Mouse (Mus musculus) heart, adult 10 weeks (tissue): Measurements from ENCODE around the gene Tapt1. TPM values are rescaled to one million over a fixed set of nuclear protein-coding genes. Genes with fewer than 3 reads are reported as not detected.

Source experiments
- polyA plus RNA-seq: library from polyadenylated mRNA; stranded (reverse); fragments of 350-450 nt; fragmentation: Illumina TruSeq; extraction: RNeasy Lipid Tissue Mini Kit (QIAGEN cat#74804); gene quantifications from one replicate; pipeline ENCODE4 v1.2.3, GENCODE M21; 2014; ENCODE audit warnings: low read depth, low replicate concordance

Gene Tapt1
- 32.0 TPM for polyA plus RNA-seq

GRCm38 (mm10) chr5:44226521-44227461 is at the start of gene Tapt1:
Tapt1 (minus strand) TSS chr5:44226626.

Other genes with a start within 250 kb of the Tapt1 start
- gene Fgfbp1, start 244.8 kb downstream of the Tapt1 start, polyA plus RNA-seq: not detected
- 0.89 TPM for gene Prom1, start 124.6 kb downstream of the Tapt1 start, polyA plus RNA-seq